Mouse (Mus musculus): ENCODE measurements around the gene Soga3.

The Soga3 gene

GRCm38 (mm10) chr10:29143566-29144335, at the start of gene Soga3:
Gene Soga3 (plus strand): TSS chr10:29143839.
- DNase-seq (ENCODE audit: low spot score) = no peak

DNA sequence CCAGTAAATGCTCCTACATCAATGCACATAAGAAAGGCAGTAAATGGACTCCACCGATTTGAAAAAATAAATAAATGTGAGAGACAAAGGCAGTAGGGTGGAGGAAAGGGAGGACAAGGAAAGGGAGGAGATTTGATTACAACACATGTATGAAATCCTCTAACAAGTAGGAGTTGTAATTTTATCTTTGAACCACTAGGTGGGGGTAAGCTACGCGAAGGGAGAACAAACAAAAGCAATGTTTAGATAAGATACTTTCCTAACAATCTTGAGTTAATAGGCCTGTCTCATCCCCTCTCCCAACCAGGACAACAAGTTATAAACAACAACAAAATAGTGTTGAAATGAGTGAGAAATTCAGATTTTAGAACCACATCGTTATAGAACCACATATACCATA, 36.7 kb upstream of the Soga3 start:
- no peak for DNase-seq (ENCODE audit: low spot score)

GRCm38 (mm10) chr10:29142556-29143105, 1.0 kb upstream of the Soga3 start:
- no peak for DNase-seq (ENCODE audit: low spot score)

GRCm38 (mm10) chr10:29144612-29145405, 1.2 kb downstream of the Soga3 start:
- no peak for DNase-seq (ENCODE audit: low spot score)

DNA sequence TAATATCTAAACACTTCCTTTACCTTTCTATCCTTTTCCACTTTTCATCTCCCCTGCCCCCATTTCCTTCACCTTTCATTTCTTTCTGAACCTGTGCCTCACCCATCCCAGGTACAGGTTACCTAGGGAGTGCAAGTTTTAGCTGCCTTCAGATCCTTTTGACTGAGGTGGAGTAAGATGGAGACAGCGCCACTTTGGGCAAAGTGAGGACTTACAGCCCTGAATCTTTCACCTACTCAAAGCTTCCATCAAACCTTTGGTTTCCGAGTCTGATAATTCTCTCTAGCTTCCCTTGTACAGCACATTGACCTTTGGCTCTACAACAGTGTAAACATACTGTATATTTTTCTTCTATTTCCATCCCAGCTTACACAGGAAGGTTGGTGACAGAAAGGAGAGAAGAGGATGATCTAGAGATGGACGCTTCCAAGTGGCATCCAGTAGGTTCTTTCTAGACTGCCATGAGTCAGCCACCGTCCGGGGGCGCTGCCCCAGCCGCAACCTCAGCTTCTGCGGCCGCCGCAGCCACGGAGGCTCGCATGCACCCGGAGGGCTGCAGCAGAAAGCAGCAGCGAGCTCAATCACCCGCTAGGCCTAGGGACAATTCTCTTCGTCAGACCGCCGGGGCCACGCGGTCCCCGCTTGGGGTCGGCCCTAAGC, 2.7 kb downstream of the Soga3 start:
- DNase-seq (ENCODE audit: low spot score) = no peak

GRCm38 (mm10) chr10:29146858-29147640, 3.4 kb downstream of the Soga3 start:
- DNase-seq (ENCODE audit: low spot score) = peak; percentile 85

- DNase-seq (ENCODE audit: low spot score) = no peak
These were observed 4.0 kb downstream of the Soga3 start for GRCm38 (mm10) chr10:29147641-29147990.

DNA sequence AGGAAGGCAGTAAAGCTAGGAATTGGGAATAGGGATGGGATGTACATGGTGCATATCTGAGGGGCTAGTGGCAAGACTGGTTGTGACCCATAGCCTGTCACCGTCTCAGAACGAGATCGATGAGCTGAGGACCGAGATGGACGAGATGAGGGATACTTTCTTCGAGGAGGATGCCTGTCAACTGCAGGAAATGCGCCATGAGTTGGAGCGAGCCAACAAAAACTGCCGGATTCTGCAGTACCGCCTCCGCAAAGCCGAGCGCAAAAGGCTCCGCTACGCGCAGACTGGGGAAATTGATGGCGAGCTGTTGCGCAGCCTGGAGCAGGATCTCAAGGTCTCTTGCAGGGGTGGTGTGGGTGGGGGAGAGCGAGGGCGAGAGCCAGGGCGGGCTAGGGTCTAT, 4.4 kb downstream of the Soga3 start:
- no peak for DNase-seq (ENCODE audit: low spot score)

GRCm38 (mm10) chr10:29155304-29155703, 11.7 kb downstream of the Soga3 start:
- no peak for DNase-seq (ENCODE audit: low spot score)

DNA sequence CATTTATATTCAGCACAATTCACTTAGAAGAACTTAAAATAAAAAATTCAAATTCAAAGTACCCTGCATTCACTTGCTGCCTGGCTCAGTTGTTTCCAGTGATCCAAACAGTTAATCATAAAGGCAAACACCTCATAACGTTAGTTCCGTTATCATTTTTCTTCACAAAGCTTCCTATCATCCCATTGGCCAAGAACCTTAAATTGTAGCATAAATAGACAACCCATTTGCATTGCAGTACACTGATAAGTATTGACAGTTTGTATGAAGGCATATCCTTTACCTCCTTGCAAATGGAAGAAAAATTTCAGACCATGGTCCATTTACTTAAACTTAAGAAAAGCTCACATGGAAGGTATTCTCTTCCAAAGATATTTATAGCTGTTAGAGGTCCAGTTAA, 18.0 kb downstream of the Soga3 start:
- no peak for DNase-seq (ENCODE audit: low spot score)

DNA sequence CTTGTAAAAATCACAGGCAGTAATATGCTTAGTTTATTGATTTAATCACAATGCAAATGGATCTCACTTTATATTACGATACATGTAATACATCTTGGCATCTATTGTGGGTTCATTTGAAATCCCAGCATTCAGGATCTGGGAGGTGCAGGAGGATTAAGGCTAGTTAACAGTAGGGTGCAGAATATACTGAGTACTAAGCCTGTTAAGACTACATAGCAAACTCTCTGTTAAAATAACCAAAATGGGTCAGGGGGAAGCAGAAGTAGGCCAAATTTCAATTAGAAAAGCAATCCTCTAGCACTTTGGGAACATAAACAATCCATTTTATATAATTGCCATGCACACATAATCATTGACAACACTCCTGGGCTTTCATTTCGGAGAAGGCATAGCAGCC, 30.1 kb downstream of the Soga3 start:
- no peak for DNase-seq (ENCODE audit: low spot score)

GRCm38 (mm10) chr10:29175656-29176055, 32.0 kb downstream of the Soga3 start:
- no peak for DNase-seq (ENCODE audit: low spot score)

DNA sequence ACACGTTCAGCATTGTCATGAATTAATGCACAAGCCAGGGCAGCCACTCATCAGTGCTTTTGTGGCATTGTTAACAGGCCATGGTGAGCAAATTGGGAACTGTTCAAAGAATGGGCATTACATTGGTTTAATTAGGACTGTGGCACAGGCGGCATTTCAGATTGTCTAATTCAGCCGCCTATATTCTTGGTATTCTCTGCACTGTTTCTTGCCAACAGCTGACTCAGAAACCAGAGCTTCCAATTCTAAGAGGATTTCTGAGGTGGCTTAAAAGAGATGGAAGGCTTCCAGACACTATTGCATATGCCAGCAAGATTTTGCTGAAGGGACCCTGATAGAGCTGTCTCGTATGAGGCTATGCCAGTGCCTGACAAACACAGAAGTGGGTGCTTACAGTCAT, 33.2 kb downstream of the Soga3 start:
- no peak for DNase-seq (ENCODE audit: low spot score)

DNA sequence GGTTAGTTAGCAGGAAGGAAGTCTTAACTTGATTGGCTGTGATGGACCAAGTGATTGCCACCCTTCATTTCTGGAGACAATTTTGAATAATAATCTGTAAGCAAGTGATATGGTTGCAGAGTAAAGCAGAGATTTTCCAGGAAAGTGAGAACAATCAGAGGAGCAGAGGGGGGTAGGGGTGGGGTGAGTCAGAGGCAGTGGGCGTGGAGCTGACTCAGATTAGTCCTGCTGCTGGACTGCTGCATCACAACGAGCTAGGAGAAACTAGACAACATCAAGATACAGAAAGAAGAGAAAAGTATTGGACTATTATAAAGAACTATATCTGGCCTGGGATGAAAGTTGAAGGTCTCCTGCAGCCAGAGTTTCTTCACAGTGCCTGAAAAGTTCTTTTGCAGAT, 34.4 kb downstream of the Soga3 start:
- DNase-seq (ENCODE audit: low spot score) = no peak

DNA sequence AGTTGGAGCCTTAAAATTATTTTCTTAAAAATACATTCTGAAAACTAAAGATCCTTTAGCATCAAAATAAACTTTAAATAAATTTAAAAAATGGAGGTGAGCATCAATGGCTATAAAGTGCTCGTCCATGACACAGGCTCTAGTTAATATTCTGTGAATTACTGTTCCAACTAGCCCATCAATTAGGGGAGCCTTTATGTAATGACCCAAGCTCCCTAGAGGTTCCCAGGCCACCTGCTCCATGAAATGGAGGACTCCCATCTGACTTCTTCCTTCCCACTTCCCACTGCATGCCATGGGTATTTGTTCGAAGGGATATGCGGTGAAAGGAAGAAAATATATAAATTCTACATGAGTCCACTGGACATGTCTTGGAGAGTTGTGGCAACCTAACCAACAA, 36.6 kb downstream of the Soga3 start:
- no peak for DNase-seq (ENCODE audit: low spot score)

DNA sequence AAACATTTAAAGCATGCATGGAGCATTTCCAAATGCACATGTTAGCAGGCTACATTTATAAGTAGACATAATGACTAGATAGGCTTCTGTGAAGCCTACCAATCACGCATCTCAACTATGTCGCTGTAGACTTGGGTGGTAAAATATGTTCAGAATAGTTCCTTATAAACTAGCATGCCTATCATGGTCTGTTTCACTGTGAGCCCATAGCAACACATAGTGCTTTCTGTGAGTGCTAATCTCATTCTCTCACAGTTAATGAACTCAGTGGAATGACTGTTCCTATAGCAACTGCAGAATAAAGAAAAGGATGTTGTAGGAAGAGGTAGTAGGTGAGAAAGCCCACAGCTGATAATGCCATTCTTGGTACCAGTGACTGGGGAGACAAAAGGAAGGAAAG, 37.4 kb downstream of the Soga3 start:
- DNase-seq (ENCODE audit: low spot score) = no peak

- no peak for DNase-seq (ENCODE audit: low spot score)
These were observed 50.1 kb downstream of the Soga3 start for GRCm38 (mm10) chr10:29193769-29194168.

DNA sequence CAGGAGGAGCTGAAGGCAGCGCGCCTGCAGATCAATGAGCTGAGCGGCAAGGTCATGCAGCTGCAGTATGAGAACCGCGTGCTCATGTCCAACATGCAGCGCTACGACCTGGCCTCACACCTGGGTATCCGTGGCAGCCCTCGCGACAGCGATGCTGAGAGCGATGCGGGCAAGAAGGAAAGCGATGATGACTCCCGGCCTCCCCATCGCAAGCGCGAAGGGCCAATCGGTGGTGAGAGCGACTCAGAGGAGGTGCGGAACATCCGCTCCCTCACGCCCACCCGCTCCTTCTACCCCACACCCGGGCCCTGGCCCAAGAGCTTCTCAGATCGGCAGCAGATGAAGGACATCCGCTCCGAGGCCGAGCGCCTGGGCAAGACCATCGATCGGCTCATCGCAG, 53.2 kb downstream of the Soga3 start:
- DNase-seq (ENCODE audit: low spot score) = no peak

GRCm38 (mm10) chr10:29198642-29199041, 55.0 kb downstream of the Soga3 start, which contains the start of gene Gm49353:
Gene Gm49353 (plus strand): TSS chr10:29198954.
- no peak for DNase-seq (ENCODE audit: low spot score)

- no peak for DNase-seq (ENCODE audit: low spot score)
These were observed 56.2 kb downstream of the Soga3 start for GRCm38 (mm10) chr10:29199835-29200234.

GRCm38 (mm10) chr10:29200609-29201008, 57.0 kb downstream of the Soga3 start:
- no peak for DNase-seq (ENCODE audit: low spot score)

- DNase-seq (ENCODE audit: low spot score) = no peak
These were observed 63.1 kb downstream of the Soga3 start for GRCm38 (mm10) chr10:29206730-29207129.
